Mouse (Mus musculus) brain, embryonic 14.5 days (tissue): Measurements from ENCODE around the gene Ccdc22. TPM values are rescaled to one million over a fixed set of nuclear protein-coding genes. Genes with fewer than 3 reads are reported as not detected.

Experiments used
- DNase-seq: peaks from one replicate; pipeline ENCODE4 v3.0.0-alpha.2; 2011; ENCODE audit warnings: low read depth
- CTCF ChIP-seq: fragments of 200-500 bp; IDR thresholded peaks from 2 replicates; pipeline ENCODE4 v1.5.1; 2012; ENCODE audit warnings: inconsistent platforms, mild to moderate bottlenecking, moderate library complexity, borderline replicate concordance; ENCODE audit not compliant: insufficient read depth, insufficient read length; ENCODE audit errors: extremely low read depth
- POLR2A ChIP-seq: fragments of 200-500 bp; IDR thresholded peaks from 2 replicates; pipeline ENCODE4 v1.6.1; 2012; ENCODE audit warnings: mild to moderate bottlenecking, inconsistent platforms, borderline replicate concordance; ENCODE audit not compliant: poor library complexity, insufficient read depth, insufficient read length, severe bottlenecking; ENCODE audit errors: extremely low read depth
- polyA plus RNA-seq: library from polyadenylated mRNA; depleted of rRNA; stranded (reverse); fragments of >200 nt; gene quantifications from 2 replicates; pipeline ENCODE4 v1.2.3, GENCODE M21; 2012; rRNA removed

The Ccdc22 gene
- polyA plus RNA-seq, 1 experiment: 26.8 TPM

GRCm38 (mm10) chrX:7567491-7567890 lies 37.8 kb downstream of the Ccdc22 start:
- no peak for DNase-seq
- TF ChIP-seq CTCF: no peak
- no peak for TF ChIP-seq POLR2A

DNA sequence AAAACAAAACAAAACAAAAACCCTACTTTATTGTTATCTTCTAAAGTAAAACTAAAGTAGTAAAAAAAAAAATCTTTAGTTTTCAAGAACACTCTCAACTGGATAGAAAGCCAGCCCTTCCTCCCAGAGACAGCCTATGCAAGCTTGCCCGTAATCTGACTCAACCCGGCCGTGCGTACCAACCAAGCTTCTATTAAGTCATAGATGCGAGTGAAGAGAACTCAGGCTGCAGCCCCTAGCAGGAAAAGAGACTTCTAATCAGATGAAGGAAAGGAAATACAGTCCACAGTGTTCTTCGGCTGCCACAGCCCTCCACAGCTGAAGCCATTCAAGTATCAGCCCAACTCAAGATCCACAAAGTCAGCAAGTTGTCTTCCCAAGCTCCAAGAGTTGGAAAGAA lies 39.0 kb downstream of the Ccdc22 start:
- TF ChIP-seq CTCF: no peak
- TF ChIP-seq POLR2A: no peak
- DNase-seq: no peak

- TF ChIP-seq CTCF: no peak
- TF ChIP-seq POLR2A: no peak
- no peak for DNase-seq
These were observed 42.2 kb downstream of the Ccdc22 start for GRCm38 (mm10) chrX:7563076-7563475.

DNA sequence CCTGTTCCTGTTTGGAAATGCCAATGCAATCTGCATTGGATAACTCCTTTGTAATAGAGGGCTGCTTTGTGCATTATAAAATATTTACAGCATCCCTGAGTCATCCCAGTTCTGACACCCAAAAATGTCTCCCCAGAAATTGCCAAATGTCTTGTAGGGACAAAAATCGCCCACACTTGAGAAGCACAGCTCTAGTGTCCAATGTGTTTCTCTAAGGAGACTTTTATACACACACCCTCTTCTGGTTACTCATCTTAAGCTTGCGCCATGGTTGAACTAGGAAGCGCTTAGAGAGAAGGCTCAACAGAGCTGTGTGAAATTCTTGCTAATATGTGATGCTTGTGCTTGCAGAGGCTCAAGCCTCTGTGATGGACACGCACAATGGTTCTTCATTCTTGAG lies 51.8 kb downstream of the Ccdc22 start:
- DNase-seq: no peak
- TF ChIP-seq CTCF (no peak), POLR2A (no peak)

Other genes starting within 250 kb of the Ccdc22 start
- gene Usp27x, start 229.7 kb downstream of the Ccdc22 start, polyA plus RNA-seq: 6.0 and 9.4 TPM in 2 replicates
- 0.07 and 0.13 TPM in 2 replicates for gene Foxp3, start 31.9 kb downstream of the Ccdc22 start, polyA plus RNA-seq
- 9.6 and 9.8 TPM in 2 replicates for gene Ppp1r3f, start 31.2 kb downstream of the Ccdc22 start, polyA plus RNA-seq
- 0.15 and 0.36 TPM in 2 replicates for gene Cacna1f, start 1.6 kb upstream of the Ccdc22 start, polyA plus RNA-seq
- gene Syp, start 33.0 kb upstream of the Ccdc22 start, polyA plus RNA-seq: 160 and 180 TPM in 2 replicates
- 3.3 and 3.4 TPM in 2 replicates for gene Prickle3, start 51.7 kb upstream of the Ccdc22 start, polyA plus RNA-seq
- 42.9 and 51.1 TPM in 2 replicates for gene Plp2, start 65.9 kb upstream of the Ccdc22 start, polyA plus RNA-seq
- gene Magix, start 75.7 kb upstream of the Ccdc22 start, polyA plus RNA-seq: 0.14 and 0.21 TPM in 2 replicates
- 24.5 and 28.2 TPM in 2 replicates for gene Gpkow, start 91.6 kb upstream of the Ccdc22 start, polyA plus RNA-seq
- gene Wdr45, start 108.8 kb upstream of the Ccdc22 start, polyA plus RNA-seq: 42.1 and 47.1 TPM in 2 replicates
- 0.33 and 0.63 TPM in 2 replicates for gene Gm45208, start 116.7 kb upstream of the Ccdc22 start, polyA plus RNA-seq
- 95.6 and 106 TPM in 2 replicates for gene Praf2, start 122.9 kb upstream of the Ccdc22 start, polyA plus RNA-seq
- gene Ccdc120, start 145.4 kb upstream of the Ccdc22 start, polyA plus RNA-seq: 86.8 and 89.7 TPM in 2 replicates
- 14.1 and 22.6 TPM in 2 replicates for gene Tfe3, start 157.0 kb upstream of the Ccdc22 start, polyA plus RNA-seq
- gene Gripap1, start 184.2 kb upstream of the Ccdc22 start, polyA plus RNA-seq: 85.4 and 86.1 TPM in 2 replicates
- 5.7 and 6.2 TPM in 2 replicates for gene Kcnd1, start 216.8 kb upstream of the Ccdc22 start, polyA plus RNA-seq
- gene Otud5, start 235.8 kb upstream of the Ccdc22 start, polyA plus RNA-seq: 42.4 and 56.4 TPM in 2 replicates